Mouse (Mus musculus) erythroblast, embryonic 14.5 days (primary cell): ENCODE data around the gene Olfr1500.

Experiments
- GATA1 ChIP-seq: IDR thresholded peaks from 2 replicates; pipeline ENCODE4 v1.6.1; 2012; ENCODE audit warnings: low read length, inconsistent platforms, mixed read lengths
- TAL1 ChIP-seq: IDR thresholded peaks from 3 replicates; pipeline ENCODE4 v1.6.1; 2012; ENCODE audit warnings: low read length, inconsistent platforms, mixed read lengths

GRCm38 (mm10) chr19:13798102-13798501 lies 32.2 kb downstream of the Olfr1500 start, which contains the start of gene Olfr1497:
- TF ChIP-seq GATA1 (no peak), TAL1 (no peak)
